Mouse (Mus musculus) thymus, adult 2 months (tissue): Measurements from ENCODE around the gene C1qc.

Source experiments
- CTCF ChIP-seq: fragments of 200-500 bp; IDR thresholded peaks from 2 replicates; pipeline ENCODE4 v1.5.1; 2012; ENCODE audit warnings: mild to moderate bottlenecking, control low read depth, low read length, moderate library complexity, borderline replicate concordance; ENCODE audit not compliant: control insufficient read depth, poor library complexity, insufficient read depth; ENCODE audit errors: extremely low read depth
- POLR2A ChIP-seq: fragments of 200-500 bp; IDR thresholded peaks from 2 replicates; pipeline ENCODE4 v1.6.1; 2012; ENCODE audit warnings: mild to moderate bottlenecking, low read length, control low read depth, moderate library complexity; ENCODE audit not compliant: control insufficient read depth, poor library complexity, insufficient read depth; ENCODE audit errors: extremely low read depth

- TF ChIP-seq POLR2A: no peak
- TF ChIP-seq CTCF: no peak
These were observed 50.8 kb downstream of the C1qc start for GRCm38 (mm10) chr4:136842033-136842432.
